Mouse (Mus musculus) brain, embryonic 14.5 days (tissue): ENCODE measurements around the gene Smndc1.

Experiments
- CTCF ChIP-seq: fragments of 200-500 bp; IDR thresholded peaks from 2 replicates; pipeline ENCODE4 v1.5.1; 2012; ENCODE audit warnings: inconsistent platforms, mild to moderate bottlenecking, moderate library complexity, borderline replicate concordance; ENCODE audit not compliant: insufficient read depth, insufficient read length; ENCODE audit errors: extremely low read depth
- POLR2A ChIP-seq: fragments of 200-500 bp; IDR thresholded peaks from 2 replicates; pipeline ENCODE4 v1.6.1; 2012; ENCODE audit warnings: mild to moderate bottlenecking, inconsistent platforms, borderline replicate concordance; ENCODE audit not compliant: poor library complexity, insufficient read depth, insufficient read length, severe bottlenecking; ENCODE audit errors: extremely low read depth

DNA sequence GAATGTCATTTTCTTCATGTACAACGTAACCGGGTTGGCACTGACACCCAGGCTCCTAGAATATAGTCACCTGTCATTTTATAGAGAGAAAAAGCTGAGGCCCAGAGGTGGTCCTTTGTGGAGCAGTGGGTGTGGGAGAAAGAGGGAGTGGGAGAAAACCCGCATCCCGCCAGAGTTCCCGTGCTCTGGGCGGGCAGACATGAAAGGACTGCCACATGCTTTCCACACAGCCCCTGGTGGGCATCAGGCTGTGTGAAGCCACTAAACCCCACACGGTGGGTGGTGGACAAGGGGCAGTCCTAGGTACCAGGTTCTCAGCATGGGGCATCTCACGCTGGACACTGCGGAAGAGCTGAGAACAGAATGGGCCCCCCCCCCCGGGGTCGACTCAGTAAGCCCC is 40.6 kb upstream of the Smndc1 start:
- TF ChIP-seq CTCF: no peak
- TF ChIP-seq POLR2A: no peak
